Mouse (Mus musculus) embryonic facial prominence, embryonic 13.5 days (tissue): ENCODE results near the gene Gnaq. TPM values are rescaled to one million over a fixed set of nuclear protein-coding genes. Genes with fewer than 3 reads are reported as not detected.
A peak's percentile ranks its signal among the peaks of the same experiment; 100 is the strongest.

Source experiments
- ATAC-seq: fragments of 200-750 bp; cut with Nextera tagmentation; 2 replicates; pipeline ENCODE4 v1.8.0; 2017; ENCODE audit warnings: low read depth; ENCODE audit not compliant: insufficient number of reproducible peaks, insufficient read depth, low FRiP score, low TSS enrichment
- H3K27ac ChIP-seq: fragments of 300-500 bp; sonication (generic); 2 replicates; pipeline ENCODE4 v1.5.1; 2015; ENCODE audit warnings: moderate library complexity, mild to moderate bottlenecking, inconsistent platforms
- H3K27me3 ChIP-seq: fragments of 300-500 bp; sonication (generic); 2 replicates; pipeline ENCODE4 v1.6.1; 2015; ENCODE audit warnings: mild to moderate bottlenecking, inconsistent platforms
- H3K36me3 ChIP-seq: fragments of 300-500 bp; sonication (generic); 2 replicates; pipeline ENCODE4 v1.6.1; 2015; ENCODE audit warnings: mild to moderate bottlenecking, inconsistent platforms
- H3K4me1 ChIP-seq: fragments of 300-500 bp; sonication (generic); 2 replicates; pipeline ENCODE4 v1.6.1; 2015; ENCODE audit warnings: inconsistent platforms
- H3K4me2 ChIP-seq: fragments of 300-500 bp; sonication (generic); 2 replicates; pipeline ENCODE4 v1.6.1; 2015; ENCODE audit warnings: moderate library complexity, mild to moderate bottlenecking, inconsistent platforms
- H3K4me3 ChIP-seq: fragments of 300-500 bp; sonication (generic); 2 replicates; pipeline ENCODE4 v1.5.1; 2015; ENCODE audit warnings: mild to moderate bottlenecking, inconsistent platforms
- H3K9ac ChIP-seq: fragments of 300-500 bp; sonication (generic); 2 replicates; pipeline ENCODE4 v1.6.1; 2015; ENCODE audit warnings: mild to moderate bottlenecking, inconsistent platforms
- H3K9me3 ChIP-seq: fragments of 300-500 bp; sonication (generic); 2 replicates; pipeline ENCODE4 v1.6.1; 2016; ENCODE audit warnings: inconsistent platforms
- WGBS: fragments of 180-500 bp; shearing (Covaris S2); methylation state at CpG from one replicate; pipeline ENCODE4 v1.1.7; 2015; ENCODE audit warnings: mixed read lengths; 5-methylcytosine and 5-hydroxymethylcytosine counted together
- polyA plus RNA-seq: library from polyadenylated mRNA; unstranded; fragments of >200 nt; fragmentation: Nextera tagmentation; extraction: Ambion mirVana; gene quantifications from 2 replicates; pipeline ENCODE4 v1.2.1, GENCODE M21; 2015

Gene Gnaq
- polyA plus RNA-seq, 1 experiment from 2014 or later: 29.9 TPM

DNA sequence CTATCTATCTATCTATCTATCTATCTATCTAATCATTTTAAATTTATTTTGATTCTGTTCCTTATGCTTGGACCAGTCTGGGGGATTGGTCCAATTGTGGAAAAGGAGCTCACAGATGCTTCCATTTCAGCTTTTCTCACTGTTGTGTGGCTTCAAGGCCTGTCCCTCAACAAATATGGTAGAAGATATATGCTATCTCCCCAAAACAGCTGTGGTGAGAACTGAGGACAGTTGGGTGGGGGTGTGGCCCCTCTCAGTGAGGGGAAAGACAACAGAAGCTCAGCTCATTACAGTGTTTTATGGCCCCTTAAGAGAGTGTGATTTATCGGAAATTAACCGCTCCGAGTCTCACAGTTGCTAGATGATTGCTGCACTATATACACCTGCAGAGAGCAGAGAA, 158.5 kb downstream of the Gnaq start:
- 87% methylated on average over 3 of the region's 3 CpGs for WGBS
- Histone ChIP-seq H3K9me3 (no peaks in the 10 kb centered on the region), H3K27me3 (no peaks in the 10 kb centered on the region), H3K27ac (no peak overlapping the region), H3K4me1 (peaks cover 18% of the 10 kb centered on the region), H3K9ac (no peak overlapping the region), H3K4me2 (no peak overlapping the region), H3K4me3 (no peak overlapping the region), H3K36me3 (no peaks in the 10 kb centered on the region)
- no peak for ATAC-seq

- H3K4me3 ChIP-seq: no peak overlapping the region
- no peaks in the 10 kb centered on the region for H3K27me3 ChIP-seq
- no peak overlapping the region for H3K27ac ChIP-seq
- no peaks in the 10 kb centered on the region for H3K9me3 ChIP-seq
- H3K4me2 ChIP-seq: no peak overlapping the region
- peaks cover 12% of the 10 kb centered on the region; the same call in 1 of the 2 replicates for H3K4me1 ChIP-seq
- H3K9ac ChIP-seq: no peak overlapping the region
- H3K36me3 ChIP-seq: no peaks in the 10 kb centered on the region
- WGBS: 60% methylated on average over 2 of the region's 2 CpGs
- no peak for ATAC-seq
These were observed 159.5 kb downstream of the Gnaq start for GRCm38 (mm10) chr19:16292056-16292608.

DNA sequence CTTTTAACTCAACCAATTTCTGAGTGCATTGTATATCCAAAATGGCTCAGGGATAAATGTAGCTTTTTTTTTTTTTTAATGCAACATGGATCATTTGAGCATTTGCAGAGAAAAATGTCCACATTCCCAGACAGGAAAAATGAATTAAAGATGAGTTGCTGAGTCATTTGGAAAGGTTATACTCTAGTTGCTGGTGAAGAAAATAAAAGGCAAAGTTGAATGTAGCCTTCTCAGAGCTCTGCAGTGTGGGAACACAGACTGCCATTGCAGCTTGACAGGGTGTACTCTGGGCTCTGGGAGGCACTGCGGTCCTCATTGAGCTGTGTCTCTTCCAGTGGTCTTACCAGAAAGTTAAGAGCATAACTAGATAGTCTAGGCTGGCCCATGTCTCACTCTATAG, 160.3 kb downstream of the Gnaq start:
- no peaks in the 10 kb centered on the region for H3K27me3 ChIP-seq
- no peak overlapping the region for H3K4me2 ChIP-seq
- peaks cover 12% of the 10 kb centered on the region; the same call in 1 of the 2 replicates for H3K4me1 ChIP-seq
- no peak overlapping the region for H3K27ac ChIP-seq
- no peak overlapping the region for H3K9ac ChIP-seq
- ATAC-seq: no peak
- WGBS: 84% methylated on average over 1 of the region's 1 CpGs
- no peaks in the 10 kb centered on the region for H3K36me3 ChIP-seq
- no peaks in the 10 kb centered on the region for H3K9me3 ChIP-seq
- no peak overlapping the region for H3K4me3 ChIP-seq

DNA sequence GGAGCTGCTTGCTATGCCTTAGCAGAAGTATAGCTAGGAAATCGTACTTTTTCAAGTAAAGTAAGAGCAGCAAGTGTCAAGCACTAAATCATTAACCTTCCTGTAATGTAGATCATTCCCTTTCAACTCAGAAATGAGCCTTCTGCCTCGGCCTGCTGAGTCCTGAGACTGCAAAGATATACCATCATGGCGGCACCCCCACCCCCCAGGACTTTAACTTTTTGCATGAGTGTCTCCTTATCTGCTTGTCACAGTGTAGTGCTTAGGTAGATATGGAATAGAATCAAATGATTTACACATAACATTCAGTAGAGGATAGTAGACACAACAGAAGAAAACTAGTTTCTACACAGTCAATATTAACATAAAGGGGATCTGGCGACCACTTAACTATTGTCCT, 167.8 kb downstream of the Gnaq start:
- Histone ChIP-seq H3K4me3 (no peak overlapping the region), H3K27me3 (no peaks in the 10 kb centered on the region), H3K27ac (no peak overlapping the region), H3K4me1 (no peaks in the 10 kb centered on the region), H3K4me2 (no peak overlapping the region), H3K9me3 (no peaks in the 10 kb centered on the region), H3K9ac (no peak overlapping the region), H3K36me3 (no peaks in the 10 kb centered on the region)
- ATAC-seq: no peak
- WGBS: 92% methylated on average over 4 of the region's 4 CpGs

GRCm38 (mm10) chr19:16301336-16301735, 168.7 kb downstream of the Gnaq start:
- WGBS: 67% methylated on average over 7 of the region's 7 CpGs

GRCm38 (mm10) chr19:16309031-16309430, 176.4 kb downstream of the Gnaq start:
- Histone ChIP-seq H3K36me3 (no peaks in the 10 kb centered on the region), H3K4me3 (no peak overlapping the region), H3K27me3 (no peaks in the 10 kb centered on the region), H3K27ac (no peak overlapping the region), H3K9ac (no peak overlapping the region), H3K4me2 (no peak overlapping the region), H3K9me3 (no peaks in the 10 kb centered on the region), H3K4me1 (peaks cover under 1% of the 10 kb centered on the region)
- no peak for ATAC-seq

More at GRCm38 (mm10) chr19:16301336-16301735, 168.7 kb downstream of the Gnaq start:
- no peaks in the 10 kb centered on the region for H3K9me3 ChIP-seq
- no peaks in the 10 kb centered on the region for H3K4me1 ChIP-seq
- H3K4me3 ChIP-seq: no peak overlapping the region
- no peaks in the 10 kb centered on the region for H3K36me3 ChIP-seq
- H3K27ac ChIP-seq: no peak overlapping the region
- no peak overlapping the region for H3K9ac ChIP-seq
- H3K27me3 ChIP-seq: no peaks in the 10 kb centered on the region
- ATAC-seq: no peak
- no peak overlapping the region for H3K4me2 ChIP-seq

GRCm38 (mm10) chr19:16314295-16314821, 181.7 kb downstream of the Gnaq start:
- Histone ChIP-seq H3K4me1 (peaks cover 16% of the 10 kb centered on the region), H3K36me3 (peaks cover 8% of the 10 kb centered on the region; the same call in 1 of the 2 replicates), H3K27ac (no peak overlapping the region), H3K27me3 (no peaks in the 10 kb centered on the region), H3K9me3 (no peaks in the 10 kb centered on the region), H3K4me2 (no peak overlapping the region), H3K9ac (no peak overlapping the region), H3K4me3 (no peak overlapping the region)
- 19% methylated on average over 4 of the region's 4 CpGs for WGBS
- ATAC-seq: no peak

DNA sequence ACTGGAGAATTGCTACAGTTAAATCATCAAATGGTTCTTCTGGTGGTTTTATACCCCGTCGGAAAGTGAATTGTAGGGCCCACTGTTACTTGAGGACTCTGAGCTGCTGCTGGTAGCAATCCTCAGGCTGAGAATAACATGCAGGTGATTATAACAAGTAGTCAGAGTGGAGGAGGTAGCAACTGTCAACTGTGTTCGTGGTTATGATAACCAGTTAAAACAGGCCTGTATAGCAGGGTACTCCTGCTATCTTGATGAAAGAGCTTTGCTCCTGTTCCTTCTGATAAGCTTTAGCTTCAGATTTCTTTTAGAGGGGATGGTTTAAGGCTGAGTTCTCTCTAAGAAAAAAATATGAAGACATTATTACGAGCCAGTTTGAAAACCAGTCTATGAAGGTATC, 182.9 kb downstream of the Gnaq start:
- no peak overlapping the region for H3K4me2 ChIP-seq
- ATAC-seq: no peak
- WGBS: 88% methylated on average over 4 of the region's 4 CpGs

DNA sequence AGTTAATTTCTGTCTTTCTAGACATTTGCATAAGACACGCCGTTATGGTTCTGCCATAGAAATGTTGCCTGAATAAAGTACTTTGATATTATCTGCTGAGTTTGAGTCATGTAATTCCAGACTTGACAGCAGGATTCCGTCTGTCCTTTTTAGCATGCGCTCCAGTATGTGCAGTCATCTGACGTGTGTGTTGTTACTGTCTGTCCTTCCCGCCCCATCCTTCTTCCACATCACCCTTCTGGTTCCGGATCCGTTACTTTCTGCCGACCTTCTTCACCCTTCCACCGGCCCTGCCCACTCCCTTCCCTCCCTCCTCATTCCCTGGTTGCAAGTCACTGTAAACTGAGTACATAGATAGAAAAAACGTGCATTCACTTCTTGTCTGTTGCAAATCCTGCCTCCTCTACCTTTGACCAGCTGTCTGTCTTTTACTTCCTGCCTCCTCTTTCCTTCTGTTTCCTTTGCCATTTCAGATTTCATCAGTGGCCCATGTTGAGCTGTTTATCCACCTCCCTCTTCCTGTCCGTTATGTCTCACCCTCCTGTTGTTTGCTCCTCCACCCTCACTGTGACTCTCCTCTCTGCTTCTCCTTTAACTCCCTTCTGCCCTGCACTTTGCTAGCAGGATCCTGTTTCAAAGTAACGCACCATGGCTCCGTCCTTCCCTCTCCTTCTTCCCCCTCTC, 185.6 kb downstream of the Gnaq start:
- H3K9ac ChIP-seq: peak overlapping the region; percentile 27; the same call in 1 of the 2 replicates
- no peaks in the 10 kb centered on the region for H3K9me3 ChIP-seq
- WGBS: 48% methylated on average over 14 of the region's 14 CpGs
- no peak for ATAC-seq
- H3K27me3 ChIP-seq: no peaks in the 10 kb centered on the region
- H3K4me3 ChIP-seq: no peak overlapping the region
- H3K27ac ChIP-seq: no peak overlapping the region
- peaks cover 16% of the 10 kb centered on the region for H3K4me1 ChIP-seq
- peaks cover 8% of the 10 kb centered on the region; the same call in 1 of the 2 replicates for H3K36me3 ChIP-seq
- no peak overlapping the region for H3K4me2 ChIP-seq

More for the DNA sequence above, 182.9 kb downstream of the Gnaq start:
- H3K4me3 ChIP-seq: no peak overlapping the region
- peaks cover 8% of the 10 kb centered on the region; the same call in 1 of the 2 replicates for H3K36me3 ChIP-seq
- no peak overlapping the region for H3K27ac ChIP-seq
- no peak overlapping the region for H3K9ac ChIP-seq
- H3K9me3 ChIP-seq: no peaks in the 10 kb centered on the region
- peaks cover 16% of the 10 kb centered on the region for H3K4me1 ChIP-seq
- H3K27me3 ChIP-seq: no peaks in the 10 kb centered on the region

GRCm38 (mm10) chr19:16319986-16320385, 187.4 kb downstream of the Gnaq start:
- H3K4me3 ChIP-seq: no peak overlapping the region
- 42% methylated on average over 7 of the region's 7 CpGs for WGBS
- H3K4me1 ChIP-seq: peaks cover 11% of the 10 kb centered on the region
- no peaks in the 10 kb centered on the region for H3K27me3 ChIP-seq
- ATAC-seq: no peak
- no peak overlapping the region for H3K4me2 ChIP-seq
- H3K36me3 ChIP-seq: peaks cover 8% of the 10 kb centered on the region; the same call in 1 of the 2 replicates
- H3K9ac ChIP-seq: no peak overlapping the region
- no peaks in the 10 kb centered on the region for H3K9me3 ChIP-seq
- no peak overlapping the region for H3K27ac ChIP-seq

GRCm38 (mm10) chr19:16322986-16323385, 190.4 kb downstream of the Gnaq start:
- no peak for ATAC-seq
- H3K4me2 ChIP-seq: no peak overlapping the region
- peaks cover 25% of the 10 kb centered on the region for H3K4me1 ChIP-seq
- no peak overlapping the region for H3K9ac ChIP-seq
- H3K27ac ChIP-seq: no peak overlapping the region
- WGBS: 93% methylated on average over 6 of the region's 6 CpGs
- H3K27me3 ChIP-seq: no peaks in the 10 kb centered on the region
- no peak overlapping the region for H3K4me3 ChIP-seq
- no peaks in the 10 kb centered on the region for H3K9me3 ChIP-seq
- no peaks in the 10 kb centered on the region for H3K36me3 ChIP-seq

DNA sequence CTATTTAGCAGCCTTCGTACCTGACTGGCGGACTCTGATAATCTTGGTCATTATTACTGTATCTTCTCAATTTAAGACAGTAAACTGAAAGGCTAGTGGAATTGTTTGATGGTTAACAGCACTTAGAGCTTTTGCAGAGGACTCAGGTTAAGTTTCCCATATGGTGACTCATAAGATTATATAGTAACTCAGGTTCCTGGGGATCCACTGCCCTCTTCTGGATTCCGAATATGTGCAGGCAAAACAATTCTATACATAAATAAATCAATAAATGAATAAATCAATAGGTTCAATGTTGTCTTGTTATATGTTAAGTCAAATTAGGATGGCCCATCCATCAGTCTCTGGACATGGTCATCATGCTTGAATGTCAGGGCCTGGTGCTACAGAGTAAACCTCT, 191.6 kb downstream of the Gnaq start:
- no peak for ATAC-seq

More for the DNA sequence above, 191.6 kb downstream of the Gnaq start:
- Histone ChIP-seq H3K9me3 (no peaks in the 10 kb centered on the region), H3K4me2 (no peak overlapping the region), H3K9ac (no peak overlapping the region), H3K4me1 (peaks cover 21% of the 10 kb centered on the region), H3K36me3 (no peaks in the 10 kb centered on the region), H3K27me3 (no peaks in the 10 kb centered on the region), H3K27ac (no peak overlapping the region), H3K4me3 (no peak overlapping the region)
- WGBS: 91% methylated on average over 3 of the region's 3 CpGs
